Mouse (Mus musculus) E14TG2a.4 (cell line): ENCODE results near the gene Pola2.

ENCODE experiments used
- CTCF ChIP-seq: conservative IDR thresholded peaks from 2 replicates; pipeline ENCODE4 v1.5.1; 2014; ENCODE audit warnings: low read length
- NANOG ChIP-seq: IDR thresholded peaks from 2 replicates; pipeline ENCODE4 v1.6.1; 2014; ENCODE audit warnings: borderline replicate concordance, low read length, mixed read lengths
- POU5F1 ChIP-seq: IDR thresholded peaks from 2 replicates; pipeline ENCODE4 v1.6.1; 2014; ENCODE audit warnings: low read length, borderline replicate concordance

GRCm38 (mm10) chr19:5967664-5968063 is 3.7 kb upstream of the Pola2 start:
- TF ChIP-seq CTCF, result no peak
- TF ChIP-seq POU5F1, result no peak
- no peak for TF ChIP-seq NANOG
